Mouse (Mus musculus) adrenal gland, postnatal 14 days (tissue): ENCODE results near the gene Adarb1. TPM values are rescaled to one million over a fixed set of nuclear protein-coding genes. Genes with fewer than 3 reads are reported as not detected.

ENCODE experiments used
- DNase-seq: peaks from one replicate; pipeline ENCODE4 v3.0.0; 2021; ENCODE audit warnings: mixed read lengths
- total RNA-seq: library from RNA; stranded (reverse); gene quantifications from 2 replicates; pipeline ENCODE4 v1.2.3, GENCODE M21; 2021

Gene Adarb1
- total RNA-seq, 1 experiment from 2014 or later = 21.9 TPM

GRCm38 (mm10) chr10:77383045-77383444 lies 35.0 kb downstream of the Adarb1 start:
- DNase-seq = no peak

GRCm38 (mm10) chr10:77381191-77381590 lies 36.9 kb downstream of the Adarb1 start:
- no peak for DNase-seq

- peak; percentile 24 for DNase-seq
These were observed 37.4 kb downstream of the Adarb1 start for GRCm38 (mm10) chr10:77380716-77381115.

GRCm38 (mm10) chr10:77379199-77379598 lies 38.9 kb downstream of the Adarb1 start:
- DNase-seq = no peak

- DNase-seq = no peak
These were observed 42.0 kb downstream of the Adarb1 start for GRCm38 (mm10) chr10:77376056-77376455.

- DNase-seq = no peak
These were observed 43.1 kb downstream of the Adarb1 start for GRCm38 (mm10) chr10:77374948-77375347.

GRCm38 (mm10) chr10:77374407-77374806 lies 43.7 kb downstream of the Adarb1 start:
- DNase-seq = no peak

GRCm38 (mm10) chr10:77370129-77370528 lies 47.9 kb downstream of the Adarb1 start:
- DNase-seq = no peak

GRCm38 (mm10) chr10:77367973-77368372 lies 50.1 kb downstream of the Adarb1 start:
- no peak for DNase-seq

- no peak for DNase-seq
These were observed 51.1 kb downstream of the Adarb1 start for GRCm38 (mm10) chr10:77366959-77367358.

GRCm38 (mm10) chr10:77365212-77365611 lies 52.9 kb downstream of the Adarb1 start:
- DNase-seq = no peak

- no peak for DNase-seq
These were observed 57.6 kb downstream of the Adarb1 start for GRCm38 (mm10) chr10:77360486-77360885.

- no peak for DNase-seq
These were observed 60.1 kb downstream of the Adarb1 start for GRCm38 (mm10) chr10:77357957-77358356.

- peak; percentile 87 for DNase-seq
These were observed 64.9 kb downstream of the Adarb1 start for GRCm38 (mm10) chr10:77353031-77353745.

- peak; percentile 53 for DNase-seq
These were observed 75.2 kb downstream of the Adarb1 start for GRCm38 (mm10) chr10:77342842-77343241.

GRCm38 (mm10) chr10:77341711-77342110 lies 76.4 kb downstream of the Adarb1 start:
- DNase-seq = no peak

GRCm38 (mm10) chr10:77341059-77341458 lies 77.0 kb downstream of the Adarb1 start:
- DNase-seq = no peak

GRCm38 (mm10) chr10:77339871-77340341 lies 78.2 kb downstream of the Adarb1 start:
- peak; percentile 52 for DNase-seq

GRCm38 (mm10) chr10:77333518-77333917 lies 84.6 kb downstream of the Adarb1 start:
- DNase-seq = no peak

- no peak for DNase-seq
These were observed 88.5 kb downstream of the Adarb1 start for GRCm38 (mm10) chr10:77329446-77330094.

GRCm38 (mm10) chr10:77324716-77325115 lies 93.4 kb downstream of the Adarb1 start:
- no peak for DNase-seq

GRCm38 (mm10) chr10:77321611-77322010 lies 96.5 kb downstream of the Adarb1 start:
- DNase-seq = no peak

GRCm38 (mm10) chr10:77321001-77321400 lies 97.1 kb downstream of the Adarb1 start:
- DNase-seq = no peak

- DNase-seq = no peak
These were observed 102.4 kb downstream of the Adarb1 start for GRCm38 (mm10) chr10:77315682-77316081.
